Mouse (Mus musculus) forebrain, embryonic 14.5 days (tissue): ENCODE measurements at regions not wholly inside any gene's neighbourhood (a gene's known extent, or its start where the extent isn't known, plus 50 kb on each side); places are given as distances from the start of the nearest gene placed in this dataset.

Experiments
- ATAC-seq: fragments of 200-750 bp; cut with Nextera tagmentation; 2 replicates; pipeline ENCODE4 v1.8.0; 2017; ENCODE audit warnings: mild to moderate bottlenecking, moderate library complexity
- DNase-seq: peaks from one replicate; pipeline ENCODE4 v3.0.0-alpha.2; 2015; ENCODE audit warnings: low spot score
- H3K27ac ChIP-seq: fragments of 300-500 bp; sonication (generic); 2 replicates; pipeline ENCODE4 v1.5.1; 2014; ENCODE audit warnings: low read depth, mild to moderate bottlenecking, control low read depth, low read length, moderate library complexity
- H3K27me3 ChIP-seq: fragments of 300-500 bp; sonication (generic); replicated peaks from 2 replicates; pipeline ENCODE4 v1.6.1; 2014; ENCODE audit warnings: low read length, control low read depth, mixed read lengths; ENCODE audit not compliant: control insufficient read depth, insufficient read depth
- H3K36me3 ChIP-seq: fragments of 300-500 bp; sonication (generic); 2 replicates; pipeline ENCODE4 v1.6.1; 2014; ENCODE audit warnings: low read length, control low read depth; ENCODE audit not compliant: control insufficient read depth, insufficient read depth
- H3K4me1 ChIP-seq: fragments of 300-500 bp; sonication (generic); 2 replicates; pipeline ENCODE4 v1.6.1; 2014; ENCODE audit warnings: antibody characterized with exemption, low read length, control low read depth; ENCODE audit not compliant: control insufficient read depth, insufficient read depth
- H3K4me2 ChIP-seq: fragments of 300-500 bp; sonication (generic); 2 replicates; pipeline ENCODE4 v1.6.1; 2014; ENCODE audit warnings: mild to moderate bottlenecking, control low read depth, low read length
- H3K4me3 ChIP-seq: fragments of 300-500 bp; sonication (generic); 2 replicates; pipeline ENCODE4 v1.5.1; 2014; ENCODE audit warnings: low read depth, low read length, control low read depth
- H3K9ac ChIP-seq: fragments of 300-500 bp; sonication (generic); 2 replicates; pipeline ENCODE4 v1.6.1; 2014; ENCODE audit warnings: mild to moderate bottlenecking, low read length, control low read depth, moderate library complexity
- H3K9me3 ChIP-seq: fragments of 300-500 bp; sonication (generic); replicated peaks from 2 replicates; pipeline ENCODE4 v1.6.1; 2016; ENCODE audit warnings: low read length, control low read depth, mixed read lengths; ENCODE audit not compliant: control insufficient read depth
- WGBS: fragments of 180-500 bp; shearing (Covaris S2); extraction: QIAGEN DNeasy Blood & Tissue Kit; methylation state at CpG from one replicate; pipeline ENCODE4 v1.1.7; 2014; 5-methylcytosine and 5-hydroxymethylcytosine counted together

GRCm38 (mm10) chr4:58613022-58613421 is 59.3 kb upstream of the Lpar1 start:
- no peak for DNase-seq
- Histone ChIP-seq H3K4me1 (no peaks in the 10 kb centered on the region), H3K9me3 (no peaks in the 10 kb centered on the region), H3K9ac (no peak overlapping the region), H3K4me2 (no peak overlapping the region), H3K27me3 (no peaks in the 10 kb centered on the region), H3K36me3 (no peaks in the 10 kb centered on the region), H3K27ac (no peak overlapping the region), H3K4me3 (no peak overlapping the region)
- ATAC-seq, result no peak
- WGBS, result 83% methylated on average over 3 of the region's 3 CpGs

- no peak for DNase-seq
These were observed 53.8 kb upstream of the Lpar1 start for GRCm38 (mm10) chr4:58607491-58607890.

GRCm38 (mm10) chr4:58605941-58606340 is 52.2 kb upstream of the Lpar1 start:
- 86% methylated on average over 3 of the region's 3 CpGs for WGBS
- no peak overlapping the region for H3K4me3 ChIP-seq

More at GRCm38 (mm10) chr4:58607491-58607890, 53.8 kb upstream of the Lpar1 start:
- 89% methylated on average over 2 of the region's 2 CpGs for WGBS
- H3K4me1 ChIP-seq, result no peaks in the 10 kb centered on the region
- H3K9me3 ChIP-seq, result no peaks in the 10 kb centered on the region
- H3K27ac ChIP-seq, result no peak overlapping the region
- no peak for ATAC-seq
- H3K4me2 ChIP-seq, result no peak overlapping the region
- H3K9ac ChIP-seq, result no peak overlapping the region
- no peak overlapping the region for H3K4me3 ChIP-seq
- H3K36me3 ChIP-seq, result no peaks in the 10 kb centered on the region
- H3K27me3 ChIP-seq, result no peaks in the 10 kb centered on the region

More at GRCm38 (mm10) chr4:58605941-58606340, 52.2 kb upstream of the Lpar1 start:
- Histone ChIP-seq H3K4me2 (no peak overlapping the region), H3K4me1 (no peaks in the 10 kb centered on the region), H3K27me3 (no peaks in the 10 kb centered on the region), H3K27ac (no peak overlapping the region), H3K36me3 (no peaks in the 10 kb centered on the region), H3K9ac (no peak overlapping the region), H3K9me3 (no peaks in the 10 kb centered on the region)
- no peak for ATAC-seq
- DNase-seq, result no peak
